Mouse (Mus musculus) midbrain, embryonic 13.5 days (tissue): ENCODE measurements around the gene Espnl. TPM values are rescaled to one million over a fixed set of nuclear protein-coding genes. Genes with fewer than 3 reads are reported as not detected.

Experiments
- ATAC-seq: fragments of 200-750 bp; cut with Nextera tagmentation; 2 replicates; pipeline ENCODE4 v1.8.0; 2017; ENCODE audit warnings: mild to moderate bottlenecking, moderate TSS enrichment, moderate library complexity
- H3K27ac ChIP-seq: fragments of 300-500 bp; sonication (generic); 2 replicates; pipeline ENCODE4 v1.5.1; 2015; ENCODE audit warnings: inconsistent platforms, mild to moderate bottlenecking, moderate library complexity
- H3K27me3 ChIP-seq: fragments of 300-500 bp; sonication (generic); 2 replicates; pipeline ENCODE4 v1.6.1; 2015; ENCODE audit warnings: mild to moderate bottlenecking, inconsistent platforms
- H3K36me3 ChIP-seq: fragments of 300-500 bp; sonication (generic); 2 replicates; pipeline ENCODE4 v1.6.1; 2015; ENCODE audit warnings: mild to moderate bottlenecking, inconsistent platforms
- H3K4me1 ChIP-seq: fragments of 300-500 bp; sonication (generic); replicated peaks from 2 replicates; pipeline ENCODE4 v1.6.1; 2015; ENCODE audit warnings: inconsistent platforms
- H3K4me2 ChIP-seq: fragments of 300-500 bp; sonication (generic); replicated peaks from 2 replicates; pipeline ENCODE4 v1.6.1; 2015; ENCODE audit warnings: moderate library complexity, mild to moderate bottlenecking, inconsistent platforms
- H3K4me3 ChIP-seq: fragments of 300-500 bp; sonication (generic); replicated peaks from 2 replicates; pipeline ENCODE4 v1.5.1; 2015; ENCODE audit warnings: mild to moderate bottlenecking, inconsistent platforms
- H3K9ac ChIP-seq: fragments of 300-500 bp; sonication (generic); replicated peaks from 2 replicates; pipeline ENCODE4 v1.6.1; 2015; ENCODE audit warnings: mild to moderate bottlenecking, inconsistent platforms
- H3K9me3 ChIP-seq: fragments of 300-500 bp; sonication (generic); 2 replicates; pipeline ENCODE4 v1.6.1; 2016; ENCODE audit warnings: mild to moderate bottlenecking, inconsistent platforms
- WGBS: fragments of 180-500 bp; shearing (Covaris S2); methylation state at CpG from one replicate; pipeline ENCODE4 v1.1.7; 2015; 5-methylcytosine and 5-hydroxymethylcytosine counted together
- polyA plus RNA-seq: library from polyadenylated mRNA; unstranded; fragments of >200 nt; fragmentation: Nextera tagmentation; extraction: Ambion mirVana; gene quantifications from 2 replicates; pipeline ENCODE4 v1.2.1, GENCODE M21; 2015

Espnl gene
- polyA plus RNA-seq, 1 experiment from 2014 or later: 0.15 TPM

DNA sequence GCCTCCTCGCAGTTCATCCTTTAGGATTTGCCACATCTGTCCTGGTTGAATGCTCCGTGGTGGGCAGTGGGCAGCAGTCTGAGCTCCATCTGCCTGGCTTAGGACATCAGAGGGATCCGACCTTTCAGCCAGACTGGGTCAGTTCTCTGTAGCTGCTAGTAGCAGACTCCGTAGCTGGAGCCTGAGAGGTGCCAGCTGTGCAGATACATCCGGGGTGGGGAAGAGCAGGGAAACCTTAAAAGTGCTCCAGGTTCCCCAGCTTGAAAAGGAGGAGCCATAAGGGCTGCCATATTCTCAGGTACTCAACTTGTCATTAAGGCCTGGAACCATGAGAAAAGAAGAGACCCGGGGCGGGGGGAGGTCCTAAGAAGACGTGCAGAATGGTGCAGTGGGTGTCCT is 43.9 kb downstream of the Espnl start:
- Histone ChIP-seq H3K27ac (no peak overlapping the region), H3K27me3 (peaks cover 33% of the 10 kb centered on the region), H3K4me2 (peak overlapping the region; percentile 66), H3K36me3 (peaks cover 16% of the 10 kb centered on the region), H3K9ac (peak overlapping the region; percentile 62; the same call in 1 of the 2 replicates), H3K9me3 (0 out of 2 replicates have a peak, but pooled peaks cover 8% of the 10 kb centered on the region), H3K4me3 (peak overlapping the region; percentile 41), H3K4me1 (peaks cover 9% of the 10 kb centered on the region)
- ATAC-seq: peak; percentile 7; the same call in 1 of the 2 replicates
- WGBS: 27% methylated on average over 8 of the region's 8 CpGs

DNA sequence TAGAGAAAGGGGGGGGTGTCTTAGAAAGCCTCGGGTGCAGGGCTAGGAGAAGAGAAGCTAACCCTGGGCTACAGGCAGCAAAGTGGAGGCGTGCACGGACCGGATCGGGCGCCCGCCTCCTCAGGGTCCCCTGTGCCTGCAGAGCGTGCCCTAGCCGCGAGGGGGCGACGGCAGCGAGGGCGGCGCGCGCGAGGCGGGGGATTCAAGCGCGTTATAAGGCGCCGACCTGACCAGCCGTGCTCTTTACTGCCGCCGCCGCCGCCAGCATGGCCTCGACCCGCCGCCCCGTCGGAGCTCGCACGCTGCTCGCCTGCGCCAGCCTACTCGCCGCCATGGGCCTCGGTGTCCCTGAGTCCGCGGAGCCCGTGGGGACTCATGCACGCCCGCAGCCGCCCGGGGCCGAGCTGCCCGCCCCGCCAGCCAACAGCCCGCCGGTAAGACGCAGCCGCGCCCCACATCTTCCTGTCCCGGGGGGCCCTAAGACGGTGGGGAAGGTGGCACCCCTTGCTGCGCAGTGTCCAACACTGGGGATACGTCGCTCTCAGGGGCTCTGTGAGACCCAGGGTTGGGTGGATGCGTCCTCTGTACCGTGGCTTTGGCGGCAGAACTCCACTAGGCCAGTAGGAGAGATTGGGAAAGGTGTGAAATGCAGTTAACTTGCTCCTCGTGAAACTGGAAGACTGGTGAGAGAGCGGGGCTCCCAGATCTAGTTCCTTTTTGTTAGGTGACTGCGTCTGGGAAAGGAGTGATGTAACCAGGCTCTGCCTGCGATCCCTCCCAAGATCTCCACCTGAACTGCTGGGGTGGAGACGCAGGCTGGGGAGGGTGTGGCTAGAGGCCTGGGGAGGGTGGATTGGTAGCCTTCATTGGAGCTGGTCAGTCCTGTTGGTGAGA is 44.6 kb downstream of the Espnl start, which contains the start of gene Erfe:
TSS of gene Erfe (plus strand) at position 216 of the 894 bp plus-strand sequence.
- H3K27me3 ChIP-seq: peaks cover 33% of the 10 kb centered on the region
- H3K4me2 ChIP-seq: peak within 1 kb of the TSS; percentile 66
- peaks cover 22% of the 10 kb centered on the region for H3K36me3 ChIP-seq
- peak within 1 kb of the TSS; percentile 62 for H3K9ac ChIP-seq
- peak within 1 kb of the TSS; percentile 41 for H3K4me3 ChIP-seq
- H3K27ac ChIP-seq: no peak within 1 kb of the TSS
- peak; percentile 59 for ATAC-seq
- WGBS: under 1% methylated on average over 61 of the region's 68 CpGs
- peaks cover 9% of the 10 kb centered on the region for H3K4me1 ChIP-seq
- 0 out of 2 replicates have a peak, but pooled peaks cover 8% of the 10 kb centered on the region for H3K9me3 ChIP-seq

DNA sequence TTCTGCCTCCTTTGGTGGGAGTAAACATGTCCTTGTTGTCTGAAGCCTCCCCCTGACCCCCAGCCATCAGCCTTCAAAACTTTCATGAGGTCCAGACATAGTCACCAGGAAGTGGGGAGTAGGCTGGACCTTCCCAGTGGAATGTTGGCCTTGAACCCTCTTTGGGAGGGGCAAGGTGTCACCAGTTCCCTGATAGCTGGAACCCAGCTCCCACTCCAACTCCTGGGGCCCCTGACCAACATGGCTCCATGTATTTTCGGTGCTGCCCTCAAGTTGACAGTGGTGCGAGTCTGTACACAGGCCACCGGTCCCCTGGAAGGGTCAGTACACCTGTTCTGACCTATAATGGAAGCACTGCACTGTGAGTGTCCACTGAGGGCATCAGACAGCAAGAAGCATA is 45.4 kb downstream of the Espnl start:
- ATAC-seq: no peak
- H3K9ac ChIP-seq: no peak overlapping the region
- H3K36me3 ChIP-seq: peaks cover 31% of the 10 kb centered on the region
- no peak overlapping the region for H3K27ac ChIP-seq
- WGBS: 93% methylated on average over 3 of the region's 3 CpGs
- H3K27me3 ChIP-seq: peaks cover 33% of the 10 kb centered on the region
- peaks cover 9% of the 10 kb centered on the region for H3K4me1 ChIP-seq
- no peak overlapping the region for H3K4me3 ChIP-seq
- H3K9me3 ChIP-seq: 0 out of 2 replicates have a peak, but pooled peaks cover 8% of the 10 kb centered on the region
- H3K4me2 ChIP-seq: no peak overlapping the region

DNA sequence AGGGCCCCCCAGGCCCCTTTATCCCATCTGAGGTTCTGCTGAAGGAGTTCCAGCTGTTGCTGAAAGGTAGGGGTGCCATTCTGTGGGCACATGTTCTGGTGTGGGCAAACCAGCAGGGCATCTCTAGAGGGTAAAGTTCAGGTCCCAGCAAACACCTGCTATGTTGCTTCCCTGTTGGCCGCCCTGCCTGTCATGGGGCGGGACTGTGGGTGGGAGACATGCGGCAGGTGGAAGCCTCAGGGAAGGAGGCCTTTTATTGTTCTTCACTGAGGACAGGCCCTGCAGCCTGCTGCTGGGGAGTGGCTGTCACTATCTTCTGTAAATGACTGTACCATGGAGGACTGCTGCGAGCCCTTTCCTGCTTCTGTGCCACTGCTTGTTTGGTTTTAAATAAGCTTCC is 47.5 kb downstream of the Espnl start:
- no peak overlapping the region for H3K4me2 ChIP-seq
- H3K4me3 ChIP-seq: no peak overlapping the region
- WGBS: 81% methylated on average over 4 of the region's 4 CpGs
- peaks cover 52% of the 10 kb centered on the region for H3K36me3 ChIP-seq
- peaks cover 9% of the 10 kb centered on the region for H3K4me1 ChIP-seq
- no peak for ATAC-seq
- no peak overlapping the region for H3K9ac ChIP-seq
- H3K27ac ChIP-seq: no peak overlapping the region
- peaks cover 33% of the 10 kb centered on the region for H3K27me3 ChIP-seq
- 0 out of 2 replicates have a peak, but pooled peaks cover 4% of the 10 kb centered on the region for H3K9me3 ChIP-seq

DNA sequence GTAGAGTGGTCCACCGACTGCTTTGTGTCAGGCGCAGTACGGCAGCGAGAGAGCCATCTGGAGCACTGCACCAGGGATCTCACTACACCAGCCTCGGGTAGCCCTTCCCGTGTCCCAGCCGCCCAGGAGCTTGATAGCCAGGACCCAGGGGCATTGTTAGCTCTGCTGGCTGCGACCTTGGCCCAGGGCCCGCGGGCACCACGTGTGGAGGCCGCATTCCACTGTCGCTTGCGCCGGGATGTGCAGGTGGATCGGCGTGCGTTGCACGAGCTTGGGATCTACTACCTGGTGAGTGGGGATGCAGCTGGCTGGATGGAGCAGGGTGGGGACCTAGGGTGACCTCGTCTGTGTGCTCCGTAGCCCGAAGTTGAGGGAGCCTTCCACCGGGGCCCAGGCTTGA is 48.2 kb downstream of the Espnl start:
- peaks cover 58% of the 10 kb centered on the region for H3K36me3 ChIP-seq
- no peak for ATAC-seq
- no peak overlapping the region for H3K4me2 ChIP-seq
- H3K27ac ChIP-seq: no peak overlapping the region
- H3K9ac ChIP-seq: no peak overlapping the region
- H3K4me1 ChIP-seq: peaks cover 9% of the 10 kb centered on the region
- no peak overlapping the region for H3K4me3 ChIP-seq
- peaks cover 31% of the 10 kb centered on the region for H3K27me3 ChIP-seq
- WGBS: 91% methylated on average over 23 of the region's 23 CpGs
- no peaks in the 10 kb centered on the region for H3K9me3 ChIP-seq

DNA sequence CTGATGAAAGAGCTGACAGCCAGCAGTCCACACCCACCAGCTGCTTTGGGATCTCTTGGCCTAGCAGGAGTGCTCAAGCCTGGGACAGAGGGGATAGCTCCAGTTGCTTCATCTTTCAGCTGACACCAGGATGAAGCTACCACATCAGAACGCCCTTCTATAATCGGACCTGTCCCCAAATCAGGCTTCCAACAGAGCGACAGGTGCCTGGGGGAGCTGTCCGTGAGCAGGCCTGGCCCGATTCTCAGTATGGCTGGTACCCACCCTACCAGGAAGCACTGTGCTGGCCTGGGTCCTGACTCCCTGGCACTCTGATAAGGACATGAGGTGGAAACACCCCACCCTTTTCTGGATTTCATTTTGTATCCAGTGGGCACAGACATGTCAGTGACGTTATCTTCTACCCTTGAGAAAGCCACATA is 51.5 kb downstream of the Espnl start:
- no peaks in the 10 kb centered on the region for H3K27me3 ChIP-seq

DNA sequence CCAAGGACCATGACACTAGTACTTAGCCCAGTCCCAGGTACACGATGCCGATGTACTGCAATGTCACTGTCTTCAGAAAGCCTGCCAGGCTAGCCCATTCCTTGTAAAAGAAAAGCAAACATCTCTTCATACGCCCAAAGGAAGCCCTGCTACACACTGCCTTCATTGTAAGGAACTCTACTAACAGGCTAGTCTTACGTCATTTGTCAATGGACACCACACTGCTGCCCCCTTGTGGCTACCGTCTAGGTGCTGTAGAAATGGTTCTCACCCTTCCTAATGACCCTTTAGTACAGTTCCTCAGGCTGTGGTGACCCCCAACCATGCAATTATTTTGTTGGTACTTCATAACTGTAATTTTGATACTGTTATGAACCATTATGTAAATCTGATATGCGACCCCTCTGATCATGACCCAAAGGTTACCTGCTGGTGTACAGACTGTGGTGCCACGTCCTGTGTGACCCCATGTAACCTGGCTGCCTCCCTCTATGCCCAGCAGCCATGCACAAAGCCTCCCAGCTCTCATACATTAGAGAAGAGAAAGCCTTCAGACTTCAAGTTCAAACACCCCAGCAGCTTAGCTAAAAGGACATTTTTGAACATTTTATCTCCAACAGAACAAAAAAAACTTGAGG is 58.7 kb downstream of the Espnl start:
- H3K4me3 ChIP-seq: no peak overlapping the region
- no peaks in the 10 kb centered on the region for H3K4me1 ChIP-seq
- no peaks in the 10 kb centered on the region for H3K9me3 ChIP-seq
- H3K27ac ChIP-seq: no peak overlapping the region
- H3K27me3 ChIP-seq: no peaks in the 10 kb centered on the region
- H3K9ac ChIP-seq: no peak overlapping the region
- peak; percentile 66 for ATAC-seq
- WGBS: 61% methylated on average over 7 of the region's 7 CpGs
- no peak overlapping the region for H3K4me2 ChIP-seq
- H3K36me3 ChIP-seq: peaks cover 94% of the 10 kb centered on the region

More for the DNA sequence above, 51.5 kb downstream of the Espnl start:
- H3K4me1 ChIP-seq: no peaks in the 10 kb centered on the region
- H3K36me3 ChIP-seq: peaks cover 92% of the 10 kb centered on the region
- H3K9ac ChIP-seq: no peak overlapping the region
- no peak overlapping the region for H3K27ac ChIP-seq
- no peaks in the 10 kb centered on the region for H3K9me3 ChIP-seq
- H3K4me3 ChIP-seq: no peak overlapping the region
- H3K4me2 ChIP-seq: no peak overlapping the region
- WGBS: 93% methylated on average over 6 of the region's 6 CpGs
- ATAC-seq: no peak

DNA sequence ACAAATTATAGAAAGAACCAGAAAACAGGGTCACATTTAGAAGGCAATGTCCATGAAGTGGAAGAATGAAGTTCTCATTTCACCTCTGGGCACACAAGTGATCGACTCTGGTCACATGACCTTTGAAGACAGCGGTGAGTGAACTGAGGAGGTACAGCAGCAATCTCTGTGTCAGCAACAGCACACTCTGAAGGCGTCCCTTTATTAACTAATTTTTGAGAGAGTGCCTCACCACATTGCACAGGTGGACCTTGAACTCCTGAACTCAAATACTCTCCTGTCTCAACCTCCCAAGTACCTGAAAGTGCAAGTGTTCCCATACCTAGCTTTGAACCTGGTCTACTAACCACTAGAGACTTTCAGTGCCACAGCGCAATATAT is 59.2 kb downstream of the Espnl start:
- H3K4me1 ChIP-seq: no peaks in the 10 kb centered on the region
- H3K9me3 ChIP-seq: no peaks in the 10 kb centered on the region
- no peaks in the 10 kb centered on the region for H3K27me3 ChIP-seq
- ATAC-seq: no peak
- H3K4me2 ChIP-seq: no peak overlapping the region
- peaks cover 92% of the 10 kb centered on the region for H3K36me3 ChIP-seq
- H3K4me3 ChIP-seq: no peak overlapping the region
- no peak overlapping the region for H3K9ac ChIP-seq
- no peak overlapping the region for H3K27ac ChIP-seq
- 93% methylated on average over 4 of the region's 4 CpGs for WGBS

DNA sequence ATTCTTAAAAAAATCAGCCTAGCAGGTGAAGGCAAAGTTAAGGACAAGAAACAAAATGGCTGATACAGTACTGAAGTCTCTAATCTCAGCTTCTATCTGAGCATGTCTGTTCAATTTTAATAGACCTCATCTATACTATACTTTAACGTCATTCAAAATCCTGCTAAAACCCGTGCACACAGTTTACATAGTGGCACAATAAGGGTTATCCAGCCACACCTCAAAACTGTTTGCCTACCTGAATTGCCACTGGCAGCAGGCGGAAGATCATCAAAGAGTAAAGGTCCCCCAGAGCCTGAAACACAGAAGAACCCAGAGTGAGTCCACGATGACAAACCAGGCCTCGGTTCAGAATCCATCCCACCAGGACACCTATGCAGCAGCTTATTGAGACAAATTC is 68.5 kb downstream of the Espnl start:
- no peak overlapping the region for H3K9ac ChIP-seq
- no peak overlapping the region for H3K4me3 ChIP-seq
- no peak overlapping the region for H3K4me2 ChIP-seq
- H3K36me3 ChIP-seq: peaks cover 76% of the 10 kb centered on the region
- peaks cover 9% of the 10 kb centered on the region for H3K4me1 ChIP-seq
- H3K9me3 ChIP-seq: no peaks in the 10 kb centered on the region
- no peak for ATAC-seq
- no peak overlapping the region for H3K27ac ChIP-seq
- H3K27me3 ChIP-seq: no peaks in the 10 kb centered on the region
- WGBS: 95% methylated on average over 5 of the region's 5 CpGs

DNA sequence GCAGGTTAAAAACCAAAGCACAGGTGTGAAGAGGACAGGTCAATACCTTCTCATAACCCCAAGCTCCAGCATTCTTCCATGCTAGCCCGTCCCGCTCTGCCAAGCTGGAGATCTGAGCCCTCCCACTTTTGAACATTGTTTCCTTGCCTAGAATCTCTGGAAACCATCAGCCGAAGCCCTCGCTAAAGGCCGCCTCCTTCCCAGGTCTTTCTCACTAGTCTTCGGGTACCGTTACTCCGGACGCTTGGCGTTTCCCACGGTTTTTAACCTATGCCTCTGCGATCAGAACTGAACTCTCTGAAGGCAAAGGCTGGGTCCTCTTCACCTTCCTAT is 76.0 kb downstream of the Espnl start:
- 2% methylated on average over 12 of the region's 12 CpGs for WGBS
- H3K4me2 ChIP-seq: peak overlapping the region; percentile 97
- H3K9ac ChIP-seq: peak overlapping the region; percentile 94
- peak overlapping the region; percentile 91; the same call in 1 of the 2 replicates for H3K27ac ChIP-seq
- no peaks in the 10 kb centered on the region for H3K9me3 ChIP-seq
- ATAC-seq: peak; percentile 1; the same call in 1 of the 2 replicates
- peaks cover 15% of the 10 kb centered on the region for H3K36me3 ChIP-seq
- peak overlapping the region; percentile 91 for H3K4me3 ChIP-seq
- no peaks in the 10 kb centered on the region for H3K27me3 ChIP-seq
- peaks cover 36% of the 10 kb centered on the region for H3K4me1 ChIP-seq
